Mouse (Mus musculus) kidney, adult 11 months (tissue): ENCODE measurements around the gene Hnrnpdl.

Experiments
- DNase-seq: peaks from one replicate; pipeline ENCODE4 v3.0.0; 2022

The Hnrnpdl gene

DNA sequence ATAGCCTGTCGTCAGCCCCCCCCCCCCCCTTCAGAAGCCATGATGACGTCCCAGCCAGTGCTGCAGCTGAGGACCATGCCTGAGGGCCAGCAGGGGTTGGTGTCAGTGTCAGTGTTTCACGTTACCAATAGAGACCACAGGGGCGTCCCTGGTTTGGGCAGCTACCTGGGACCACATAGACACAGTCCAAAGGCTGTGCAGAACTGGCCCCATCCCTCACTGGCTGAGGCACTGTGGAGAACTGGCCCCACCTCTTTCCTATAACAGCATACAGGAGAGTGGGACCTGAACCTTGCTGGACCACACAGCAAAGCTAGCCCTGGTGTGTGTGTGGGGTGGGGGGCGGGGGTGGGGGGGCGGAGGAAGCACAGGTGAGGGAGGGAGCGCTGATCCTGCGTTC, 39.0 kb downstream of the Hnrnpdl start:
- DNase-seq: no peak

GRCm38 (mm10) chr5:100000048-100000447, 39.4 kb downstream of the Hnrnpdl start:
- DNase-seq: no peak

DNA sequence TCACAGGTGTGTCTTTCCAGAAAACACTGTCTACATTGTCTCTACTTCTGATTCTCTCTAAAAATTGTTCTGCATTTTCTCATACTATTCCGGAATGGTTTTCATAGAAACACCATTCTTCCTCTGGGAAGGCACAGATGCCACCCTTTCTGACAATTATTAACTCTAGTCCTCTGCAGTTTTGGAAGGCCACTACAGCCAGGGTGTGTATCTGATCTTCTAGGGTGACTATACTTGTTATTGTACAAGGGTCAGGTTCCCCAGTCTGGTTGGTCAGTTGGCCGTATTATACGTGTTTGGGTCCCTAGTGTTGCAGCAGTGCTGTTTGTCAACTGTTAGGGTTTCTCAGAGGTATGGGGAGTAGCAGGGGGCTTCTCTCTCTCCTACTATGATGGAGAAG, 44.8 kb downstream of the Hnrnpdl start:
- DNase-seq: no peak

GRCm38 (mm10) chr5:99994166-99994565, 45.3 kb downstream of the Hnrnpdl start:
- DNase-seq: peak; percentile 61
